Mouse (Mus musculus) hindbrain, embryonic 13.5 days (tissue): ENCODE results near the gene Mbd6. TPM values are rescaled to one million over a fixed set of nuclear protein-coding genes. Genes with fewer than 3 reads are reported as not detected.

Experiments
- ATAC-seq: fragments of 200-750 bp; cut with Nextera tagmentation; 2 replicates; pipeline ENCODE4 v1.8.0; 2017; ENCODE audit warnings: moderate TSS enrichment; ENCODE audit not compliant: low FRiP score
- H3K27ac ChIP-seq: fragments of 300-500 bp; sonication (generic); 2 replicates; pipeline ENCODE4 v1.5.1; 2015; ENCODE audit warnings: inconsistent platforms, mild to moderate bottlenecking, moderate library complexity
- H3K27me3 ChIP-seq: fragments of 300-500 bp; sonication (generic); 2 replicates; pipeline ENCODE4 v1.6.1; 2015; ENCODE audit warnings: mild to moderate bottlenecking, inconsistent platforms
- H3K36me3 ChIP-seq: fragments of 300-500 bp; sonication (generic); 2 replicates; pipeline ENCODE4 v1.6.1; 2015; ENCODE audit warnings: mild to moderate bottlenecking, inconsistent platforms
- H3K4me1 ChIP-seq: fragments of 300-500 bp; sonication (generic); replicated peaks from 2 replicates; pipeline ENCODE4 v1.6.1; 2015; ENCODE audit warnings: inconsistent platforms
- H3K4me2 ChIP-seq: fragments of 300-500 bp; sonication (generic); 2 replicates; pipeline ENCODE4 v1.6.1; 2015; ENCODE audit warnings: inconsistent platforms, mild to moderate bottlenecking, moderate library complexity
- H3K4me3 ChIP-seq: fragments of 300-500 bp; sonication (generic); 2 replicates; pipeline ENCODE4 v1.5.1; 2015; ENCODE audit warnings: mild to moderate bottlenecking, inconsistent platforms
- H3K9ac ChIP-seq: fragments of 300-500 bp; sonication (generic); 2 replicates; pipeline ENCODE4 v1.6.1; 2015; ENCODE audit warnings: mild to moderate bottlenecking, inconsistent platforms
- H3K9me3 ChIP-seq: fragments of 300-500 bp; sonication (generic); 2 replicates; pipeline ENCODE4 v1.6.1; 2016; ENCODE audit warnings: inconsistent platforms
- WGBS: fragments of 180-500 bp; shearing (Covaris S2); methylation state at CpG from one replicate; pipeline ENCODE4 v1.1.7; 2015; 5-methylcytosine and 5-hydroxymethylcytosine counted together
- polyA plus RNA-seq: library from polyadenylated mRNA; unstranded; fragments of >200 nt; fragmentation: Nextera tagmentation; extraction: Ambion mirVana; gene quantifications from 2 replicates; pipeline ENCODE4 v1.2.1, GENCODE M21; 2015

The Mbd6 gene
- polyA plus RNA-seq, 1 experiment from 2014 or later, result 16.5 TPM

DNA sequence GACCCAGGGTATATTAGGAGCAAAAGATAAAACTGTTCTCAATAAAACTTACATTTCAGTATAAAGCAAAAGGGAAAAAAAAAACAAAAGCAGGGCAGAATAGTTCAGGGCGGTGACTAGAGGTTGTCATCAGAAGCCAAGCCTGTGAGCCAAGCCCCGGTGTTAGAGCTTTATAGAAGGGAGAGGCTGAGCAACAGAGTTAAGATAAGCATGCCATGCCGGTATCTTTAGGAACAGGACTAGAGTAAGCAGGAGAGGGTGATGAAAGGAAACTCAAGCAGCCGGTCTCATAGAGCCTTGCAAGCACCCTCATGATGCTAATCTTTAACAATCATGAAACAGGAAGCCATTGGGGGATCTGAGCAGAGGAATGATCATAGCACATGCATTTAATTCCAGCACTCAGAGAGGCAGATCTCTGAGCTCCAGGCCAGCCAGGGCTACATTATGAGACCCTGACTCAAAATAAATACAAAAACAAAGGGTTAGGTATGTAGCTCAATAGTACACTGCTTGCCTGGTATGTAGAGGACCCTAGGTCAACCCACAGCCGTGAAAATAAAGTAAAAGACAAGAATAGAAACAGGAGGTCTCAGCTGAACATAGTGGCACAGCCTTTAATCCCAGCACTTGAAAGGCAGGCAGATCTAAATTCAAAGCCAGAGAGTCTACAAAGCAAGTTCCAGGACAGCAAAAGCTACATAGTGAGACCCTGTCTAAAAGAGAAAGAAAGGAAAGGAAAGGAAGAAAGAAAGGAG, 3.2 kb upstream of the Mbd6 start:
- H3K36me3 ChIP-seq, result peaks cover 43% of the 10 kb centered on the region
- H3K9me3 ChIP-seq, result no peaks in the 10 kb centered on the region
- 51% methylated on average over 5 of the region's 5 CpGs for WGBS
- no peak for ATAC-seq
- no peaks in the 10 kb centered on the region for H3K27me3 ChIP-seq
- H3K27ac ChIP-seq, result peak overlapping the region; percentile 98
- peaks cover 48% of the 10 kb centered on the region for H3K4me1 ChIP-seq
- H3K4me2 ChIP-seq, result peak overlapping the region; percentile 92
- H3K4me3 ChIP-seq, result peak overlapping the region; percentile 63
- H3K9ac ChIP-seq, result peak overlapping the region; percentile 81

DNA sequence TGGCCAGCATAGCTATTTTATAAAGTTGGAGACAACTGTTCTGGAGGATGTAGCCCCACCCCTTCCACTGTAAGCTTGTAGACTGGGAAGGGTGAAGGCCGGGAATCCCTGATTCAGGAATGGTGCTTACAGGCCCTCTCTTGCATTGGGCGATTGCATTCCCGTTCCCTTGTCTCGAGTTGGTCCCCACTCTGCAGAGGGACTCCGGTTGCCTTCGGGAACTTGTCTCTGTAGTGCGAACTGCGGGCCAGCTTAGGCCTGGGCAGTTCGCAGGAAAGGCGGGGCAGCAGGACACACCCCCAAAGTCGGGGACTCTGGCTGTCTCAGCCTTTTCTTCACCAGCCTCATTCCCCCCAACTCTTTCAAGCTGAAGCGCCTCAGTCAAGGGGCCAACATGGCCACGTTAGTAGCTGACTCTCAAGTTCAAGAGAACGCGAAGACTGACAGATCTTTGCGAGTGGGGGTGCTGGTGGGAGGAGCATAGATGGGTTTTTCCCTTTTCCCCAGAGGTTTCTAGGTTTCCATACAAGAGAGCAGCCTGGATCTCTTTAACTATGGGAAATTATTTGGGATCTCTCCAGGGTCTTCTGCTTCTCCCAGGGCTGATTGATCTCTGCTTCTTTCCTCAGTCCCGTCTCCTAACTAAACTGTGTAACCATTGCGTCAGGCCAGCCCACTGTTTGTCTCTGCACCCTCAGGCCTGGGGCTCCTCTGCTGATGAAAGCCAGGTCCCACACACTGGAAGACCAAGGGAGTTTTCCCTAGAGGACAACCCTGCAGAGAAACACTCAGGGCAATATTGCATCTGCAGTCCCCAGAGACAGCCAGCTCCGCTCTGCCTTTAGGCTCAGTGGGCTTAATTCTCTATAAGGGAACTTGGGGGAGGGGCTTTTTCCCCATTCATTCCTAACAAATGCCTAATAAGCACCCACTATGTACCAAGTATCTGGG, 2.4 kb upstream of the Mbd6 start:
- H3K4me3 ChIP-seq, result peak overlapping the region; percentile 63
- peak overlapping the region; percentile 81 for H3K9ac ChIP-seq
- H3K36me3 ChIP-seq, result peaks cover 43% of the 10 kb centered on the region
- WGBS, result 2% methylated on average over 19 of the region's 19 CpGs
- peaks cover 57% of the 10 kb centered on the region for H3K4me1 ChIP-seq
- peak overlapping the region; percentile 92 for H3K4me2 ChIP-seq
- H3K27me3 ChIP-seq, result no peaks in the 10 kb centered on the region
- peak overlapping the region; percentile 98 for H3K27ac ChIP-seq
- no peaks in the 10 kb centered on the region for H3K9me3 ChIP-seq
- ATAC-seq, result peak; percentile 55

DNA sequence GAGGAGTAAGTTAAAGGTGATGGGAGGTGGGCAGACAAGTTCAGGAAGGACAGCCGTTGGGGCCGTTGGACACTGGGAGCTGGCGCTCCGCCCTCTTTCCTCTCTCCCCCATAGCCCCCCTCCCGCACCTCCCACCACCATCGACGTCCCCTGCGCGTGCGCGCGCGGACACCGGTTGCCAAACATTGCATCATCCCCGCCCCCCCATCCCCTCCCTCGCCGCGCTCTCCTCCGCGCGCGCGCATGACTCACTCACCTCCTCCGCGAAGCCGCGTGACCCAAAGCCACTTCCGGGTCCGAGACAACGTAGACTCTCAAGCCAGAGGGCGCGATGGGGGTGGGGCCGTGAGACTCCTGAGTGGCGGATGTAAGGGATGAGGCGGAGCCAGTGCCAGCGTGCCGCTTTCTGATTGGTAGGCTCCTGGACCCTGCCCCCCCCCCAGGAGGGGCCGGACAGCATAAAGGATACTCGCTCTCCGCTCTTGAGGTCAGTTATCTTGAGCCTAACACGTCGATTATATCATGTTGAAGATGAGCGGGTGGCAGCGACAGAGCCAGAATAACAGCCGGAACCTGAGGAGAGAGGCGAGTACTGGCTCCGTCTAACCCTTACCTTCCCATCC, 1.6 kb upstream of the Mbd6 start:
- Histone ChIP-seq H3K4me3 (peak overlapping the region; percentile 63), H3K9me3 (no peaks in the 10 kb centered on the region), H3K9ac (peak overlapping the region; percentile 81), H3K4me2 (peak overlapping the region; percentile 92), H3K4me1 (peaks cover 64% of the 10 kb centered on the region), H3K27ac (peak overlapping the region; percentile 98), H3K36me3 (peaks cover 43% of the 10 kb centered on the region), H3K27me3 (no peaks in the 10 kb centered on the region)
- peak; percentile 90 for ATAC-seq
- WGBS, result under 1% methylated on average over 44 of the region's 47 CpGs

DNA sequence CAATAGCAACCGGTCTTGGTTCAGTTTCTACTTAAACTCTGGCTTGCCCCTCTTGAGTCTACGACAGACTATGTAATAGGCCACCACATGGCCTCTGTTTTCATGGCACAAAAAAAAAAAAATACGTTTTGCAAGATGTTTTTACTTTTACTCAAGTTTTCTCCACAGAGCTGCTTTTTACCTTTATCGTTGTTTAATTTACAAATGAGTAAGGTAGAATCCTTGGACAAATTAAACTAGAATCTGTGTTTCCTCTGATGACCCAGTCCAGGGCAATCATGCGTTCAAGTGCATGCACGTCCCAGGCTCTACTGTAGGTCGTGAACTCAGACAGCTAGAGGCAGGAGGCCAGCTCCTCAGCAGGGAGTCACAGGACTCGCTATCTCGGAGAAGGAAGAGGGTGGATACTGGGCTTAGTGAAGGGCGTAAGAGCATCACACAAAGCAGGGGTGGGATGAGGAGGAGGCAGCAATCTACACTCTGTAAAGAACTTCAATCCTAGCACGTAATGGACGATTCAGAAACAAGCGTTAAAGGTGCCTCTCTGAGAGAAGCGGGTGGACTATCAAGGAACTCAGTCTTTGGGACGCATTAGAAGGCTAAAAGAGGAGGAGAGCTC, 864 bp upstream of the Mbd6 start:
- peak overlapping the region; percentile 92 for H3K4me2 ChIP-seq
- peak overlapping the region; percentile 88 for H3K9ac ChIP-seq
- peaks cover 43% of the 10 kb centered on the region for H3K36me3 ChIP-seq
- H3K27ac ChIP-seq, result peak overlapping the region; percentile 98
- 0 out of 2 replicates have a peak, but pooled peaks have one; percentile 3 for ATAC-seq
- H3K27me3 ChIP-seq, result no peaks in the 10 kb centered on the region
- peak overlapping the region; percentile 63 for H3K4me3 ChIP-seq
- peaks cover 72% of the 10 kb centered on the region for H3K4me1 ChIP-seq
- H3K9me3 ChIP-seq, result no peaks in the 10 kb centered on the region
- 1% methylated on average over 15 of the region's 15 CpGs for WGBS

DNA sequence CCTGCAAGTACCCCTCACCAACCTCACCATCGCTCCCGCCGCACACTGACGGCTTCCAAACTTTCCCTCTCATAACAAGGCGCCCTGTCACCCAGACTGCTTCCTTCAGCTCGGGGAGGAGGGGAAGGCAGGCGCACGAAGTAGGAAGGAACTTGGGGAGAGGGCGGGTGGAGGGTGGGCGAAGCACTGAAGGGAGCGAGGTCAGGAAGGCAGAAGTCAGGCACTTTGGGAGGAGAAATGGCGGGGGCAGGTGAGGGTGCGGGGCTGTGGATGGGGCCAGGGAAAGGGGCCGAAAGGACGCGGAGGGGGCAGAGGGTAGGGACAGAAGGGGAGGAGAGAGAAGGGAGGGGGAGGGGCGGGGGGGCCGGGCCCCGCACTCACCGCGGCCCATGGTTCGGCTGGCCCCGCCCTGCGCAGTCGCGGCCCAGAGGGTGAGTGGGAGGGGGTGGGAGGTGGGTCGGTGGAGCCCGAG, 454 bp downstream of the Mbd6 start:
- WGBS, result 2% methylated on average over 20 of the region's 28 CpGs
- Histone ChIP-seq H3K27ac (peak overlapping the region; percentile 98), H3K4me1 (peaks cover 73% of the 10 kb centered on the region), H3K4me3 (peak overlapping the region; percentile 63), H3K4me2 (peak overlapping the region; percentile 92), H3K9me3 (no peaks in the 10 kb centered on the region), H3K9ac (peak overlapping the region; percentile 88), H3K27me3 (no peaks in the 10 kb centered on the region), H3K36me3 (peaks cover 44% of the 10 kb centered on the region)
- peak; percentile 8; the same call in 1 of the 2 replicates for ATAC-seq

DNA sequence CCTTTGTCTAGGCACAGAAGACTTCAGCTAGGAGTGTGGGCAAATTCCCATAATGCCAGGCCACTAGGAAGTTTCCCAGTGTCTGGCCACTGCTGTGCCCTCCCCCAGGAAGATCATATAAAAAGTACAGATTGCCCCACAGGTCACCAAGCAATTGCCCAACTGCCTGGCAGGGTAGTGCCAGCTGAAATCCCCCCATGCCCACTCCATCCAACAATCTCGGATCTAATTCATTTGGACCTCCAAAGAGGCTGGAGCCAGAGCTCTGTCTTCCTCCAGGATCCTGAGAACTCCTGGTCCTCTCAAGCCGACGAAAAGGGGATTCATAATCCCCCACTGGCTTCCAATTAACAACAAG, 903 bp downstream of the Mbd6 start:
- Histone ChIP-seq H3K4me1 (peaks cover 68% of the 10 kb centered on the region), H3K27ac (peak overlapping the region; percentile 98), H3K4me2 (peak overlapping the region; percentile 92), H3K4me3 (peak overlapping the region; percentile 63), H3K9me3 (no peaks in the 10 kb centered on the region), H3K36me3 (peaks cover 46% of the 10 kb centered on the region), H3K9ac (peak overlapping the region; percentile 88), H3K27me3 (no peaks in the 10 kb centered on the region)
- no peak for ATAC-seq
- WGBS, result 2% methylated on average over 3 of the region's 3 CpGs

DNA sequence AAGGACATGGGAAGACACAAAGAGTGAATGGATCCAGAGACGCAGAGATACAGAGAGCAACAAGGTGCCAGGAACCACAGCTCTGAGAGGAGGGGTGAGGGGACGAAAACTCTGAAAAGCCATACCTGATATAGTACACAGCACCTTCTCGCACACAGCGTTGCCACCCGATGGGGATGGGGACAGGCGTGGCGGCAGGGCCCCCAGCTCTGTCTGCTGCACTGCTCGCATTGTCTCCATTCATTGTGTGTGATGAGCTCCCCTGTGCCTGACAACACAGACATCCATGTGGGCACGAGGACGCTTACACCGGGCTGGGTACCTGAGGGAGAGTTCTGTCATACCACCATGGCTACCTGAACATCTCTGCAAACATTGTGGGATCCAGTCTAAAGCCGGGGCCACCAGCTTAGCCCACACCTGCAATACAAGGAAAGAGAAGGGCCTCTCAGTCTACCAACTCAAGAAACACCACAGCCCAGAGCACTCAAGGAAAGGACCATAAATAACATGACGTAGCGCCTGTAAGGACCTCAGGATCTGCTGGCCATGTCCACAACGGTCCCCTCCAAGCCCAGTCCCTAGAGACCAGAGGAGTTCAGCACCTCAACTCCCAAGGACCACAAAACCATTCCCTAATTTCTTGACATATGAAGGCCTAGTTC, 1.4 kb downstream of the Mbd6 start:
- H3K4me1 ChIP-seq, result peaks cover 63% of the 10 kb centered on the region
- peak overlapping the region; percentile 92 for H3K4me2 ChIP-seq
- peak overlapping the region; percentile 63 for H3K4me3 ChIP-seq
- H3K36me3 ChIP-seq, result peaks cover 51% of the 10 kb centered on the region
- H3K9me3 ChIP-seq, result no peaks in the 10 kb centered on the region
- peak overlapping the region; percentile 88 for H3K9ac ChIP-seq
- WGBS, result 67% methylated on average over 15 of the region's 15 CpGs
- H3K27me3 ChIP-seq, result no peaks in the 10 kb centered on the region
- no peak for ATAC-seq
- H3K27ac ChIP-seq, result peak overlapping the region; percentile 98

DNA sequence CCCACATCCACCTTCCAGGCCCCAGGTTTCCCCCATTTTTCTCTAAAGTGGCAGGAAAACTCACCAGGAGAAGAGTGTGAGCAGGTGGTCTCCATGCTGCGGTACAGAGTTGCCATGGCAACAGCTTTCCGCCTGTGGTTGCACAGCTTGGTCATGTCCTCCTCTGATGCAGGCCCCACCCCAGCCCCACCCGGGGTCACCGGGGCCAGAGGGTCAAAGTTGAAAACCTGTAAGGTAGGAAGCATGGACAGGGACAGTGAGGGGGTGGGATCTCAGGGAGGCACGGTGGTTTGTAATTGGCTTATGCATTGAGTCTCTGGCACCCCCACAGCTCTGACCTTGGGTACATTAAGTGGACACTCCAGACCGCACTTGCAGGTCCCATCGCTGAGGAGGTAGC, 2.1 kb downstream of the Mbd6 start:
- Histone ChIP-seq H3K36me3 (peaks cover 57% of the 10 kb centered on the region), H3K9me3 (no peaks in the 10 kb centered on the region), H3K4me2 (peak overlapping the region; percentile 92), H3K4me1 (peaks cover 56% of the 10 kb centered on the region), H3K27me3 (no peaks in the 10 kb centered on the region), H3K27ac (peak overlapping the region; percentile 98), H3K9ac (peak overlapping the region; percentile 88), H3K4me3 (peak overlapping the region; percentile 63)
- WGBS, result 43% methylated on average over 7 of the region's 7 CpGs
- no peak for ATAC-seq

DNA sequence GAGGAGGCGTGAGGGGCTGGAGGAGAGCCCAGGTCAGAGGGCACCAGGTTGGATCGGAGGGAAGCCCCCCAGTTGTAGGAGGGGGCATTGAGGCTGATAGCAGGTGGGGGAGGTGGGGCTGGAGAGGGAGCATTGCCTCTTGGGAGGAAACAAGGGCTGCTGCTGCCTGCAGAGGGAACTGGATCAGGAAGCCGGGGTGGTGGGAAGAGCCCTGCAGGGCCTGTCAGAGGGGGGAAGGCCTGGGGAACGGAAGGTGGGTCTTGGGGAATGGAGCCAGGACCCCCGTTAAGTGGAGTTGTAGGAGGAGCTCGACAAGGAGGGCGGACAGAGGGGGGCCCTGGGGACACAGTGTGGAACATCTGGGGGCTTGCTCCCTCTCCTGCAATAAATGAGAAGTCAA, 2.6 kb downstream of the Mbd6 start:
- Histone ChIP-seq H3K4me2 (peak overlapping the region; percentile 92), H3K9me3 (no peaks in the 10 kb centered on the region), H3K9ac (peak overlapping the region; percentile 88), H3K4me3 (peak overlapping the region; percentile 63), H3K36me3 (peaks cover 63% of the 10 kb centered on the region), H3K27ac (peak overlapping the region; percentile 60), H3K4me1 (peaks cover 51% of the 10 kb centered on the region), H3K27me3 (no peaks in the 10 kb centered on the region)
- WGBS, result 64% methylated on average over 7 of the region's 7 CpGs
- no peak for ATAC-seq

DNA sequence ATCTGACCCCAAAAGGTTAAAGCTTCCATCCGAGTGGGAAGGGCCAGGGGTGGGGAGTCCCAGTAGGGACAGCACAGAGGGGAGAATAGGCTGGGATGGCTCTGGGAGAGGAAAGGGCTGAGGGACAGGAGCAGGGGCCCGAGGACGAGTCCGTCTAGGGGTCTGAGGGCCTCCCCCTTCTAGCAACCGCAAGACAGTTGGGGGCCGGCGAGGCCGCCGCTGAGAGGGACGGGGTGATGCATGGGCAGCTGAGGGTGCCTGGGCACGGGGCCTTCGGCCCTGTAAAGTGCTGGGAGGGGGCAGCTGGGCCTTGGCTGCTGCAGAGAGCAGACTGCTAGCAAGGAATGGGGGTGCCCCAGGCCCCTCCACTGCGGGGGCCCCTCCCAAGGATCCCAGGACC, 3.2 kb downstream of the Mbd6 start:
- H3K9ac ChIP-seq, result peak overlapping the region; percentile 88
- peaks cover 49% of the 10 kb centered on the region for H3K4me1 ChIP-seq
- H3K4me3 ChIP-seq, result no peak overlapping the region
- H3K36me3 ChIP-seq, result peaks cover 68% of the 10 kb centered on the region
- 74% methylated on average over 13 of the region's 13 CpGs for WGBS
- peak overlapping the region; percentile 8; the same call in 1 of the 2 replicates for H3K4me2 ChIP-seq
- peak overlapping the region; percentile 15; the same call in 1 of the 2 replicates for H3K27ac ChIP-seq
- no peak for ATAC-seq
- no peaks in the 10 kb centered on the region for H3K9me3 ChIP-seq
- no peaks in the 10 kb centered on the region for H3K27me3 ChIP-seq
